Mouse (Mus musculus) fibroblast of lung, adult 2 months (primary cell): ENCODE data around the gene Clint1.

ENCODE experiments used
- DNase-seq: peaks from one replicate; pipeline ENCODE4 v3.0.0-alpha.2; 2011; ENCODE audit warnings: low read depth

The Clint1 gene

GRCm38 (mm10) chr11:45884029-45884428 is 32.2 kb downstream of the Clint1 start:
- peak; percentile 29 for DNase-seq

DNA sequence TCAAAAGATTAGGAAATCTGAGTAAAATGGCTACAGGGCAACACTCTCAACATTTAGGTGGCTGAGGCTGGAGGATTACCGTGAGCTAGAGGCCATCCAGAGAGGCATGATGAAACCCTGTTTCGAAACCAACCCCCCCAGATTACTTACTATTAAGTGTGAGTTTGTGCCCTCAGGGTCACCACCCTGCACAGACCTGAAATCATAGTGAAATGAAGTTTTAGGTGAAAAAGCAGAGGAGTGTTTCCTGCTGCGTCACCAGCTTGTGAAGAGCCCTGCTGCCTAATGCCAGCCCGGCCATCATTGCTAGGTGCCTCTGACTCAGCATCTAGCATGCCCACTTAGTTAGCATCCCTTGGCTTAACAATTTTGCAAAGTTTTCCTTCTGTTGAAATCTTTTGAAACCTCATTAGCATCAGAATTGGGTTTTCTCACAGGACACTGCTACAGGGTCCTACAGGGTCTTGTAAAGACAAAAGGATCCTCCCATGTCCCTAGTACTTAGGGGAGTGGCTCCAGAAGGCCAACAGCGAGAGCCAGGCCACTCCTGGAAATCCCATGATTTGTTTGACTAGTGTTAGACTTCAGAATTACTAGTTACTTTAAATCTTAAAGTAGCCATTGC is 33.9 kb downstream of the Clint1 start:
- no peak for DNase-seq

DNA sequence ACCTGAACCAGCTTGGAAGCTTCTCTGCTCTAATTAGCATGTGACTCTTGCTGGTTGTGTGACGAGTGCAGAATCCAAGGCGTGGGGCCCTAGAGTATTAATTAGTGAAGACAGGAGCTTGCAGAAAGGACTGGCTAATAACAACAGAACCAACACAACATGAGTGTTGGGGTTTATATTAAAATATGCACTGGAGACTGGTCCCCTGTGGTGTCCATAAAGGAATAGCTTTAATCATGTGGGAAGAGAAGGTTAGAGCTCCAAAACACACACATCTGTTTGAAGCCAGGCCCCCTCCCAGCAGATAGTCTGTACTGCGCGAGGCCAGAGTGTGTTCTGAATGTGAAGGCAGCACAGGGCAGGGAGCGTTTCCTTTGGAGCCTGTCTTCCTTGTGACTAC is 34.7 kb downstream of the Clint1 start:
- DNase-seq, result no peak

GRCm38 (mm10) chr11:45888471-45889030 is 36.7 kb downstream of the Clint1 start:
- DNase-seq, result no peak

DNA sequence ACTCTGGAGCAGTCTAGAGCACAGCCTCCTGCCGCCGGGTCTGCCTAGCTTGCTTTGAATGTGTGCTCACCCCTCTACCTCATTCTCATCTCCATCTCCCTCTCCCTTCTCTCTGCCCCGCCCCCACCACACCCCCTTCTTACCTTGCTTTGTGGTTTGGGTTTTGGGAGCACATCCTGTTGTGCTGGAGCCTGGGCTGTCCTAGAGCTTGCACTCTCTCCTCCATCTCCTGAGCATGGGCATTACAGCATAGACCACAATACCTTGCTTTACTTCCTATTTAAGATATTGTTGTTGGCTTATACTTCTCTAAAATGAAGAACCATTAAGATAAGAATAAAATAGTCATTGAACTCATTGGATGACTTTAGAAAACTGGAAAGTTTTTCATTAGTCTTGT is 38.1 kb downstream of the Clint1 start:
- no peak for DNase-seq

DNA sequence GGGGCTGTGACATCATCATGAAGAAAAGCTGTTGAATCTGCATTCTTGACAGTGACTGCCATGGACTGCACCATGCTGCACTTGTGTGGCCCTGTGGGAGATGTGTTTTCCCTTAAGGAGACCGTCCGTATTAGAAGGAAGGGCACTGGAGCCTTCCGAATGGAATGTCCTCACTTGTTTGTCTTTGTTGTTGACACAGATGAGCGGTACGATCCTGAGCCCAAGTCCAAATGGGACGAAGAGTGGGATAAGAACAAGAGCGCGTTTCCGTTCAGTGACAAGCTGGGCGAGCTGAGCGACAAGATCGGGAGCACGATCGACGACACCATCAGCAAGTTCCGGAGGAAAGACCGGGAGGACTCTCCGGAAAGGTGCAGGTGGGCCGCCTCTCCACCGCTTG is 38.6 kb downstream of the Clint1 start:
- no peak for DNase-seq

DNA sequence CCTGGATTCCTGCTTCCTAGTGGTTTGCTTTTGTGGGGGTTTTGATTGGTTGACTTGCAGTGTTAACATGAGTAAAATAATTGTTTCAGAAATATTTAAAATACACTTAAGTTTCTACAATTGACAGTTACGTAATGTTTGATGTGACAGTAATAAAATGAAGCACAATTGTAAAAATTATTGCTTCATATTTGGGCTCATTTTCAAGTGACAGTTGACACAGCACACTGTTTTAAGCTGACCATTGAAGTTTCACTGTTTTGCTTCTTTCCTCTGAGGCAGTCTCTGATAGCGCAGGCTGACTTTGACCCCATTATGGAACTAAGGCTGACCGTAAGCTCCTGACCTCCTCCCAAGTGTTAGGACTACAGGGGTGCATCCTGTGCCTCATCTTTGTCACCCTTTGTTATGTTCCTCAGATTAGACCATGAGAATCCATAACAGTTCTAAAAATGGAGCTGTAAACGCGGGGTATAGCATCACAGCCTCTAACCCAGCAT is 41.1 kb downstream of the Clint1 start:
- no peak for DNase-seq

DNA sequence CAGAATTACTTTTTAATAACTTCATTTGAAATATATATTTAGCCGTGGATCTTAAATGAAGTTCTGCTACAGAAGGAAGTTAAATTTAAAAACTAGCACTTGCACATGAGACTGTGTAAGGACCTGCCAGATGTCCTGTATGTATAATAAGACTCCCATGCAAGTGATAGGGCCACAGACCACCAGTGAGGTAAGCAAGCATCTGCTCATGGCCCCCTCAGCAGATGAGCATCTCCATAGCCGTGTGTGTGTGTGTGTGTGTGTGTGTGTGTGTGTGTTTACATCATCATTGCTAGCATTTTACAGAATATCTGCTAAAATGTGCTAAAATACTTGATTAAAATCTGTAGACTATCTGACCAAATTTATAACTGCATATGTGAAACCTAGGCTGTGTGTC is 45.5 kb downstream of the Clint1 start:
- DNase-seq, result no peak

DNA sequence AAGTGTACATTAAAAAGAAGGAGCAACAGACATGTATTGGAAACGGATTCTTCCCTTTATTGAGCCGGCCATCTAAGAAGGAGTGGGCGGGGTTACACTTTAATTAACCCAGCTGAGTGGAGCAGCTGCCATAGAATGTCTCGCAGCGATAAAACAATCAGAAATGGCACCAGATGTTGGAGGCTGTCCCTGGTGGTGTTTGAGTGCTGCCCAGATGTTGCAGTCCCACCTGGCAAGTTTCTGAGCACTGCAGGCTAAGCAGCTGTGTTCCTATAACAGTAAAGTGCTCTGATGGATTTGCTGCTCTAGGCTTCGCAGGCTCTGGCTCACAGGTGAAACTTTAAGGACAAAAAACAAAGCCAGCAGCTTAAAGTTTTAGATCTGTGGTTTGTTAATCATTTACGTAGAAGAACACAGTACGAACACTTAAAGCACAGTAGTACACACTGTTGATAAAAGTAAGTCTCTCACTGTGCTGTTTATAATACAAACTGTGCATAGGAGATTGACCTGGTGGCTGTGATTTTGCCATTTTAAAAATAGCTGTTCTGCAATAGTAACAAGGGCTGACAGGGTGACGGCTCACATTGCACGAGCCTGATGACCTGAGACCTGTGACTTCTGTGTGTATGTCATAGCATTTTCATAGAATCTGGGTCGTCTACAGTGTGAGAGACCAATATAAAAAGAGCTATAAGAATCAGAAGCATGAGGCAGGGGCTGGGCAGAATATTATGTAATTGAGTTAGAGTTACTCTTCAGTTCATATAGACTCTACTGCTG is 48.6 kb downstream of the Clint1 start:
- DNase-seq, result no peak

GRCm38 (mm10) chr11:45906109-45906786 is 54.4 kb downstream of the Clint1 start:
- no peak for DNase-seq

DNA sequence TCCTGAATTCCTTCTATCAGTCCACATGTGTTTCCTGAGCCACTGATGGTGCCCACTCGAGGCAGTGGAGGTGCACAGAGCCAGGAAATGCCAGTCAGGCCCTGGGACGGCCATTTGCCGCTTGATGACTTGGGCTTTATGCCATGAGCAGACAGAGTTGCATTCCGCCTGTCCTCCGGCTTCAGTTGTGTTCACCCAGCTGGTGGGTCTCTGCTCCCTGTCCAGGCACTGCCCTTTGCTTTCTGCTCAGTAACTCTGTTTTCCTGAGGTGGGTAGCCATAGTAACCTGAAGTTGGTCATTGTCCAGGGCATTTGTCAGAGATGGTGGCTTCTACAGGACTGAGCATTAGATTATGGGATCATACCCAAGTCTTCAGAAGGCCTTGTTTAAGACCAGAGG is 55.5 kb downstream of the Clint1 start:
- no peak for DNase-seq

DNA sequence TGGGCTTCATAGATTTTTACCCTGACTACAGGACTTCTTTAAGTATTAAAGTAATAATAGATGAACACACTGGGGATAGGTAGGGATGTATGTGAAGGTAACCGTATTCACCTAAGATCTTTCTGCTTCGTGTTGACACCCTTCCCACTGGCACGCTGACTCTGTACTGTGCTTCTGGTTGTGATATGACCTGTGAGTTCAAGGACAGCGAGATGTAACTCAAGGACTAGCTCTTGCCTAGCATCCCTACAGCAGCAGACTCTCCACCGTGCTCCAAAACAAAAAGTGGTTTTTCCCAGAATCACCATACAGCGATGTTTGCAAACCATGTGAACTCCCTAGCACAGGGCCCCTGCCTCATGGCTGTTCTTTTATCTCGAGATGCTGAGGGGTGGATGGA is 56.2 kb downstream of the Clint1 start:
- DNase-seq, result no peak

- no peak for DNase-seq
Measured at GRCm38 (mm10) chr11:45908894-45909293, 57.0 kb downstream of the Clint1 start.

DNA sequence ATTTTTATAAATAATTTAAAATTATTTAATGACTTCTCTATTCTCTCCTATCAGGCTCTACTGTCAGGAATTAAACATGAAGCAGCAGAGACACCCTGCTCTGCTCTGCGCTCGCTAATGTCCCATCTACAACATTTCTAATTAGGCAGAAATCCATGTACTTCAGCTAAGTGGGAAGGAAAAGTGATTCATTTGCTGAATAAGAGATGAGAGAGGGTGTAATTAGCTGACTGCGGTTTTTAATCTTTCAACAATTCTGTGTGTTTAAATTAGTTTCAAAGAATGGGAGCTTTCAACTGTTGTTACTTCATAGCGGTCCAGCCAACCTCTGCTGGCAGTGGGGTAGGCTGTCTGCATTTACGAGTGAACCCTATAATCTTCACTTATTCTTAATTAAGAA is 58.9 kb downstream of the Clint1 start:
- DNase-seq, result no peak

GRCm38 (mm10) chr11:45916196-45916595 is 64.3 kb downstream of the Clint1 start:
- no peak for DNase-seq

- no peak for DNase-seq
Measured at GRCm38 (mm10) chr11:45918018-45918417, 66.2 kb downstream of the Clint1 start.

DNA sequence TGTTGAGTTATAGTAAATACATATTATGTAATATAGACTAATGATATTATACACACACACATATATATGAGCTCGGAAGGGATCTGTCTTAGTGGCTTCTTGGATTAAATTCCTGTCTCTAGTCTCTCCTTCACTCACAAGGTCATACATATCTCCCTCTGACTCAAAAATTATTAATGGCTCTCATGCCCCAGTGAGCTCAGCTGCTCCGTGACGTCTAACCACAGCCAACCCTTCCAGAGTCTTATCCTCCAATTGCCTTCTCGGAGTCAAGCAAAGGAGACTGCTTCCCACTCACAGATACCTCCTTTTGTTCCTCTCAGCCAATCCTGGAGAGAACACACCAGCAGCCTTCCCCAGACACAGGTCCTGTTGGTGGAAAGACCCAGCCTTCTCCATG is 67.0 kb downstream of the Clint1 start:
- DNase-seq, result no peak

DNA sequence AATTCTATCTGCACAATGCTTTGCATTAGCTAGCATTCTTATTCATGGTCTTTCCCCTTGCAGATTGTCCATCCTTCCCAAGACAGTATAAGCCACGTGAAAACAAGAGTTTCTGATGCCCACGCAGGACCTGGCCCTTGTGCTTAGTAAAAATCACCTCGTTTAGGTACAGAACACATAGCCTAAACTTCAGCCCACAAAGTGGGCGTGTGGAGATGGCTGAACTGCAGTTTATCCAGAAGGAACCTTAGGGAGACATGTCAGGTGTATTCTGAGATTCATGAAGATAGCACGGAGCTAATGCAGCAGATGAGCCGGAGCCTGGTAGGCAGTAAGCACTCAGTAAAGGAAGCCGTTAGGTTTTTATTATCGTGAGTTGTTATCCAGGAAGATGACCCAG is 69.2 kb downstream of the Clint1 start:
- no peak for DNase-seq

DNA sequence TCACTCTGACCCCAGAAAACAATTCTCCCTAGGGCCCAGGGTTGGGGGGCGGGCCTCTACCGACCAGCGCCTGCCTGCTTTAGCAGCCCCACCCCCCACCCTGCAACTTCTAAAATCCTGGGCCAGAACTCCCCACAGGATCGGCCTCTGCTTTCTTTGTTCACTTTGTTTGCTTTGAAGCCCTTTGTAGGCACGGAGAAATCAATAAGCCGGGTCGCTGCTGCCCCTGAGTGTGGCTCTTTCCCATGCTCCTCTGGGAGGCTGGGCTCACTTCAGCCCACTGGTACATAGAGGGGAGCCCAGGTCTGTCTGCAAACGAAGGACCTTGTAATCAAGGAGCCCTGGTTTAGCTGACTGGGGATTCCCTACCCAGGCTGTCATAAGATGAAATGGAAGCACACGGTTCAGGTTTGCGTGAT is 69.6 kb downstream of the Clint1 start:
- DNase-seq, result no peak

- no peak for DNase-seq
Measured at GRCm38 (mm10) chr11:45925436-45925835, 73.6 kb downstream of the Clint1 start.

GRCm38 (mm10) chr11:45926640-45927082 is 74.8 kb downstream of the Clint1 start:
- peak; percentile 81 for DNase-seq

- no peak for DNase-seq
Measured at GRCm38 (mm10) chr11:45927456-45927855, 75.6 kb downstream of the Clint1 start.

- DNase-seq, result no peak
Measured at GRCm38 (mm10) chr11:45929541-45929940, 77.7 kb downstream of the Clint1 start.
